Mouse (Mus musculus) bone marrow macrophage, adult 2 months (primary cell): Measurements from ENCODE around the gene Lpar1.

Experiments used
- CTCF ChIP-seq: IDR thresholded peaks from 2 replicates; pipeline ENCODE4 v1.5.1; 2012; ENCODE audit warnings: low read depth, mild to moderate bottlenecking, low read length, moderate library complexity
- POLR2A ChIP-seq: IDR thresholded peaks from 2 replicates; pipeline ENCODE4 v1.6.1; 2012; ENCODE audit warnings: mild to moderate bottlenecking, low read depth, low read length, borderline replicate concordance

- TF ChIP-seq POLR2A (no peak), CTCF (no peak)
Measured at GRCm38 (mm10) chr4:58516221-58516620, 37.5 kb downstream of the Lpar1 start.
